Mouse (Mus musculus) liver, embryonic 11.5 days (tissue): Measurements from ENCODE around the gene Thada. TPM values are rescaled to one million over a fixed set of nuclear protein-coding genes. Genes with fewer than 3 reads are reported as not detected.
A peak's percentile ranks its signal among the peaks of the same experiment; 100 is the strongest.

Source experiments
- ATAC-seq: fragments of 200-750 bp; cut with Nextera tagmentation; replicated peaks from 2 replicates; pipeline ENCODE4 v1.8.0; 2017; ENCODE audit warnings: moderate number of reproducible peaks, mild to moderate bottlenecking, moderate TSS enrichment, moderate library complexity; ENCODE audit not compliant: low FRiP score
- DNase-seq: peaks from one replicate; pipeline ENCODE4 v3.0.0-alpha.2; 2017; ENCODE audit warnings: low spot score
- H3K27ac ChIP-seq: fragments of 300-500 bp; sonication (generic); 2 replicates; pipeline ENCODE4 v1.5.1; 2014; ENCODE audit warnings: mild to moderate bottlenecking, low read depth, low read length, control low read depth
- H3K27me3 ChIP-seq: fragments of 300-500 bp; sonication (generic); replicated peaks from 2 replicates; pipeline ENCODE4 v1.6.1; 2014; ENCODE audit warnings: low read length, mixed read lengths; ENCODE audit not compliant: control insufficient read depth, insufficient read depth
- H3K36me3 ChIP-seq: fragments of 300-500 bp; sonication (generic); 2 replicates; pipeline ENCODE4 v1.6.1; 2014; ENCODE audit warnings: mild to moderate bottlenecking, low read length, moderate library complexity, mixed read lengths; ENCODE audit not compliant: control insufficient read depth, insufficient read depth
- H3K4me1 ChIP-seq: fragments of 300-500 bp; sonication (generic); replicated peaks from 2 replicates; pipeline ENCODE4 v1.6.1; 2014; ENCODE audit warnings: low read length, mixed read lengths; ENCODE audit not compliant: control insufficient read depth, insufficient read depth
- H3K4me2 ChIP-seq: fragments of 300-500 bp; sonication (generic); 2 replicates; pipeline ENCODE4 v1.6.1; 2014; ENCODE audit warnings: mild to moderate bottlenecking, control low read depth, moderate library complexity
- H3K4me3 ChIP-seq: fragments of 300-500 bp; sonication (generic); 2 replicates; pipeline ENCODE4 v1.5.1; 2014; ENCODE audit warnings: low read depth, low read length, control low read depth
- H3K9ac ChIP-seq: fragments of 300-500 bp; sonication (generic); 2 replicates; pipeline ENCODE4 v1.6.1; 2014; ENCODE audit warnings: low read depth, low read length, control low read depth
- H3K9me3 ChIP-seq: fragments of 300-500 bp; sonication (generic); 2 replicates; pipeline ENCODE4 v1.6.1; 2016; ENCODE audit warnings: low read length, inconsistent platforms, mixed read lengths; ENCODE audit not compliant: control insufficient read depth
- WGBS: fragments of 180-500 bp; shearing (Covaris S2); extraction: QIAGEN DNeasy Blood & Tissue Kit; methylation state at CpG from one replicate; pipeline ENCODE4 v1.1.7; 2014; 5-methylcytosine and 5-hydroxymethylcytosine counted together
- polyA plus RNA-seq: library from polyadenylated mRNA; unstranded; fragments of >200 nt; fragmentation: Nextera tagmentation; extraction: Ambion mirVana; gene quantifications from 2 replicates; pipeline ENCODE4 v1.2.1, GENCODE M21; 2014

The Thada gene
- polyA plus RNA-seq, 1 experiment from 2014 or later, result 12.3 TPM

- H3K4me2 ChIP-seq, result no peak overlapping the region
- WGBS, result 79% methylated on average over 9 of the region's 9 CpGs
Measured at GRCm38 (mm10) chr17:84166135-84166860, 299.7 kb downstream of the Thada start.

GRCm38 (mm10) chr17:84165735-84166134 lies 300.3 kb downstream of the Thada start:
- WGBS, result 84% methylated on average over 3 of the region's 3 CpGs
- DNase-seq (no peak), ATAC-seq (no peak)
- no peaks in the 10 kb centered on the region for H3K27me3 ChIP-seq
- H3K4me1 ChIP-seq, result peaks cover 18% of the 10 kb centered on the region
- H3K9ac ChIP-seq, result no peak overlapping the region
- no peak overlapping the region; the same call in 1 of the 2 replicates for H3K27ac ChIP-seq
- H3K4me3 ChIP-seq, result no peak overlapping the region
- no peaks in the 10 kb centered on the region for H3K9me3 ChIP-seq
- H3K36me3 ChIP-seq, result no peaks in the 10 kb centered on the region
- H3K4me2 ChIP-seq, result no peak overlapping the region

More at GRCm38 (mm10) chr17:84166135-84166860, 299.7 kb downstream of the Thada start:
- no peak overlapping the region for H3K27ac ChIP-seq
- ATAC-seq (no peak), DNase-seq (peak; percentile 26)
- no peaks in the 10 kb centered on the region for H3K9me3 ChIP-seq
- H3K27me3 ChIP-seq, result no peaks in the 10 kb centered on the region
- H3K4me1 ChIP-seq, result peaks cover 13% of the 10 kb centered on the region
- no peaks in the 10 kb centered on the region for H3K36me3 ChIP-seq
- H3K9ac ChIP-seq, result no peak overlapping the region
- no peak overlapping the region for H3K4me3 ChIP-seq

GRCm38 (mm10) chr17:84164146-84164545 lies 301.9 kb downstream of the Thada start:
- no peaks in the 10 kb centered on the region for H3K27me3 ChIP-seq
- H3K4me2 ChIP-seq, result no peak overlapping the region
- H3K4me3 ChIP-seq, result no peak overlapping the region
- H3K9me3 ChIP-seq, result no peaks in the 10 kb centered on the region
- H3K36me3 ChIP-seq, result no peaks in the 10 kb centered on the region
- peaks cover 21% of the 10 kb centered on the region for H3K4me1 ChIP-seq
- ATAC-seq, result no peak
- no peak overlapping the region for H3K27ac ChIP-seq
- 80% methylated on average over 8 of the region's 8 CpGs for WGBS
- no peak for DNase-seq
- no peak overlapping the region for H3K9ac ChIP-seq

GRCm38 (mm10) chr17:84163066-84163785 lies 302.8 kb downstream of the Thada start:
- no peak overlapping the region for H3K4me2 ChIP-seq
- H3K9ac ChIP-seq, result no peak overlapping the region
- H3K27me3 ChIP-seq, result no peaks in the 10 kb centered on the region
- 72% methylated on average over 12 of the region's 12 CpGs for WGBS
- H3K9me3 ChIP-seq, result no peaks in the 10 kb centered on the region
- H3K4me1 ChIP-seq, result peaks cover 23% of the 10 kb centered on the region
- no peak overlapping the region for H3K27ac ChIP-seq
- H3K36me3 ChIP-seq, result no peaks in the 10 kb centered on the region
- DNase-seq, result peak; percentile 25
- H3K4me3 ChIP-seq, result no peak overlapping the region
- no peak for ATAC-seq

GRCm38 (mm10) chr17:84162211-84162760 lies 303.7 kb downstream of the Thada start:
- Histone ChIP-seq H3K4me1 (peaks cover 33% of the 10 kb centered on the region), H3K27ac (peak overlapping the region; percentile 60), H3K9ac (no peak overlapping the region), H3K36me3 (no peaks in the 10 kb centered on the region), H3K4me3 (no peak overlapping the region), H3K27me3 (no peaks in the 10 kb centered on the region), H3K4me2 (no peak overlapping the region), H3K9me3 (no peaks in the 10 kb centered on the region)
- ATAC-seq, result no peak
- peak; percentile 31 for DNase-seq
- WGBS, result 85% methylated on average over 8 of the region's 8 CpGs

- Histone ChIP-seq H3K9me3 (no peaks in the 10 kb centered on the region), H3K27ac (peak overlapping the region; percentile 60), H3K9ac (no peak overlapping the region), H3K4me2 (no peak overlapping the region), H3K4me3 (no peak overlapping the region), H3K4me1 (peaks cover 38% of the 10 kb centered on the region), H3K27me3 (no peaks in the 10 kb centered on the region), H3K36me3 (no peaks in the 10 kb centered on the region)
- ATAC-seq (peak; percentile 32; the same call in 1 of the 2 replicates), DNase-seq (peak; percentile 39)
- WGBS, result 19% methylated on average over 6 of the region's 6 CpGs
Measured at GRCm38 (mm10) chr17:84161231-84161854, 304.7 kb downstream of the Thada start.

- no peak for ATAC-seq
- Histone ChIP-seq H3K9me3 (no peaks in the 10 kb centered on the region), H3K27me3 (no peaks in the 10 kb centered on the region), H3K27ac (no peak overlapping the region), H3K4me3 (no peak overlapping the region), H3K9ac (no peak overlapping the region), H3K4me1 (peaks cover 58% of the 10 kb centered on the region), H3K36me3 (no peaks in the 10 kb centered on the region), H3K4me2 (no peak overlapping the region)
- peak; percentile 31 for DNase-seq
- WGBS, result 70% methylated on average over 15 of the region's 15 CpGs
Measured at GRCm38 (mm10) chr17:84158891-84159290, 307.1 kb downstream of the Thada start.

GRCm38 (mm10) chr17:84158461-84158795 lies 307.6 kb downstream of the Thada start:
- no peaks in the 10 kb centered on the region for H3K36me3 ChIP-seq
- ATAC-seq (no peak), DNase-seq (peak; percentile 31)
- H3K9ac ChIP-seq, result no peak overlapping the region
- no peak overlapping the region for H3K4me3 ChIP-seq
- no peaks in the 10 kb centered on the region for H3K27me3 ChIP-seq
- WGBS, result 81% methylated on average over 12 of the region's 12 CpGs
- H3K4me2 ChIP-seq, result no peak overlapping the region
- peaks cover 63% of the 10 kb centered on the region for H3K4me1 ChIP-seq
- H3K27ac ChIP-seq, result peak overlapping the region; percentile 73; the same call in 1 of the 2 replicates
- H3K9me3 ChIP-seq, result no peaks in the 10 kb centered on the region
